Mouse (Mus musculus): ENCODE measurements around the gene Taok1. TPM values are rescaled to one million over a fixed set of nuclear protein-coding genes. Genes with fewer than 3 reads are reported as not detected.
A peak's percentile ranks its signal among the peaks of the same experiment; 100 is the strongest.

Taok1 gene
- polyA plus RNA-seq, 1 experiment from 2014 or later = 23.9 TPM

- ATAC-seq = no peak
- Histone ChIP-seq H3K27ac (no peak overlapping the region), H3K4me1 (replicated peaks) (peaks cover 53% of the 10 kb centered on the region), H3K9ac (replicated peaks) (peak overlapping the region; percentile 54), H3K36me3 (no peaks in the 10 kb centered on the region), H3K27me3 (peaks cover 25% of the 10 kb centered on the region), H3K4me2 (replicated peaks) (peak overlapping the region; percentile 70), H3K4me3 (replicated peaks) (peak overlapping the region; percentile 44), H3K9me3 (no peaks in the 10 kb centered on the region)
- 5% methylated on average over 19 of the region's 19 CpGs for WGBS
Observed at GRCm38 (mm10) chr11:77514281-77514831, 93.3 kb downstream of the Taok1 start.

- Histone ChIP-seq H3K27ac (no peak overlapping the region), H3K4me2 (replicated peaks) (peak overlapping the region; percentile 96), H3K27me3 (peaks cover 25% of the 10 kb centered on the region), H3K4me3 (replicated peaks) (peak overlapping the region; percentile 64), H3K9ac (replicated peaks) (no peak overlapping the region), H3K4me1 (replicated peaks) (peaks cover 49% of the 10 kb centered on the region), H3K36me3 (no peaks in the 10 kb centered on the region), H3K9me3 (no peaks in the 10 kb centered on the region)
- no peak for ATAC-seq
- WGBS = 9% methylated on average over 10 of the region's 10 CpGs
Observed at GRCm38 (mm10) chr11:77513811-77514170, 93.8 kb downstream of the Taok1 start.

- H3K4me2 ChIP-seq (replicated peaks) = peak overlapping the region; percentile 96
- ATAC-seq = peak; percentile 53
- peak overlapping the region; percentile 64 for H3K4me3 ChIP-seq (replicated peaks)
- peaks cover 54% of the 10 kb centered on the region for H3K4me1 ChIP-seq (replicated peaks)
- no peak overlapping the region for H3K27ac ChIP-seq
- peak overlapping the region; percentile 69 for H3K9ac ChIP-seq (replicated peaks)
- peaks cover 25% of the 10 kb centered on the region for H3K27me3 ChIP-seq
- H3K36me3 ChIP-seq = no peaks in the 10 kb centered on the region
- WGBS = under 1% methylated on average over 52 of the region's 84 CpGs
- H3K9me3 ChIP-seq = no peaks in the 10 kb centered on the region
Observed at GRCm38 (mm10) chr11:77512891-77513810, 94.5 kb downstream of the Taok1 start.

GRCm38 (mm10) chr11:77511336-77511735 is 96.3 kb downstream of the Taok1 start:
- ATAC-seq = no peak
- Histone ChIP-seq H3K4me2 (replicated peaks) (no peak overlapping the region), H3K27me3 (peaks cover 20% of the 10 kb centered on the region), H3K9ac (replicated peaks) (no peak overlapping the region), H3K4me1 (replicated peaks) (peaks cover 46% of the 10 kb centered on the region), H3K36me3 (peaks cover 16% of the 10 kb centered on the region), H3K27ac (no peak overlapping the region), H3K9me3 (no peaks in the 10 kb centered on the region), H3K4me3 (replicated peaks) (no peak overlapping the region)
- 79% methylated on average over 5 of the region's 5 CpGs for WGBS

GRCm38 (mm10) chr11:77508068-77509021 is 99.3 kb downstream of the Taok1 start:
- H3K9ac ChIP-seq (replicated peaks) = peak overlapping the region; percentile 60
- H3K36me3 ChIP-seq = peaks cover 46% of the 10 kb centered on the region
- H3K27ac ChIP-seq = no peak overlapping the region
- WGBS = 24% methylated on average over 49 of the region's 49 CpGs
- peaks cover 16% of the 10 kb centered on the region for H3K4me1 ChIP-seq (replicated peaks)
- H3K4me3 ChIP-seq (replicated peaks) = peak overlapping the region; percentile 28
- no peaks in the 10 kb centered on the region for H3K27me3 ChIP-seq
- H3K4me2 ChIP-seq (replicated peaks) = peak overlapping the region; percentile 61
- H3K9me3 ChIP-seq = no peaks in the 10 kb centered on the region
- ATAC-seq = peak; percentile 67

- H3K36me3 ChIP-seq = peaks cover 55% of the 10 kb centered on the region
Observed at GRCm38 (mm10) chr11:77507426-77507825, 100.2 kb downstream of the Taok1 start.

GRCm38 (mm10) chr11:77506941-77507340 is 100.7 kb downstream of the Taok1 start:
- WGBS = 85% methylated on average over 6 of the region's 6 CpGs
- H3K36me3 ChIP-seq = peaks cover 55% of the 10 kb centered on the region

More at GRCm38 (mm10) chr11:77507426-77507825, 100.2 kb downstream of the Taok1 start:
- Histone ChIP-seq H3K9ac (replicated peaks) (no peak overlapping the region), H3K4me2 (replicated peaks) (0 out of 2 replicates have a peak overlapping the region, but pooled peaks have one; percentile 61), H3K4me1 (replicated peaks) (peaks cover 10% of the 10 kb centered on the region), H3K4me3 (replicated peaks) (no peak overlapping the region), H3K9me3 (no peaks in the 10 kb centered on the region), H3K27ac (no peak overlapping the region), H3K27me3 (no peaks in the 10 kb centered on the region)
- WGBS = 73% methylated on average over 4 of the region's 4 CpGs
- ATAC-seq = peak; percentile 10; the same call in 1 of the 2 replicates

GRCm38 (mm10) chr11:77506273-77506672 is 101.3 kb downstream of the Taok1 start:
- no peaks in the 10 kb centered on the region for H3K27me3 ChIP-seq
- H3K4me1 ChIP-seq (replicated peaks) = peaks cover 7% of the 10 kb centered on the region
- no peaks in the 10 kb centered on the region for H3K9me3 ChIP-seq
- no peak overlapping the region for H3K27ac ChIP-seq
- no peak overlapping the region for H3K4me3 ChIP-seq (replicated peaks)
- no peak overlapping the region for H3K4me2 ChIP-seq (replicated peaks)
- no peak overlapping the region for H3K9ac ChIP-seq (replicated peaks)
- WGBS = 92% methylated on average over 14 of the region's 14 CpGs
- peaks cover 55% of the 10 kb centered on the region for H3K36me3 ChIP-seq
- no peak for ATAC-seq

More at GRCm38 (mm10) chr11:77506941-77507340, 100.7 kb downstream of the Taok1 start:
- ATAC-seq = no peak
- no peak overlapping the region for H3K27ac ChIP-seq
- no peak overlapping the region for H3K4me2 ChIP-seq (replicated peaks)
- no peak overlapping the region for H3K9ac ChIP-seq (replicated peaks)
- no peaks in the 10 kb centered on the region for H3K27me3 ChIP-seq
- no peaks in the 10 kb centered on the region for H3K9me3 ChIP-seq
- H3K4me3 ChIP-seq (replicated peaks) = no peak overlapping the region
- H3K4me1 ChIP-seq (replicated peaks) = peaks cover 7% of the 10 kb centered on the region

- peaks cover 62% of the 10 kb centered on the region for H3K36me3 ChIP-seq
- no peaks in the 10 kb centered on the region for H3K27me3 ChIP-seq
- H3K4me3 ChIP-seq (replicated peaks) = no peak overlapping the region
- no peak overlapping the region for H3K9ac ChIP-seq (replicated peaks)
- no peak overlapping the region for H3K4me2 ChIP-seq (replicated peaks)
- ATAC-seq = no peak
- WGBS = 89% methylated on average over 22 of the region's 22 CpGs
- no peak overlapping the region for H3K27ac ChIP-seq
- no peaks in the 10 kb centered on the region for H3K9me3 ChIP-seq
- H3K4me1 ChIP-seq (replicated peaks) = peaks cover 15% of the 10 kb centered on the region
Observed at GRCm38 (mm10) chr11:77505291-77505980, 102.2 kb downstream of the Taok1 start.

- Histone ChIP-seq H3K27me3 (no peaks in the 10 kb centered on the region), H3K9ac (replicated peaks) (no peak overlapping the region), H3K4me1 (replicated peaks) (peaks cover 21% of the 10 kb centered on the region), H3K4me3 (replicated peaks) (no peak overlapping the region), H3K9me3 (no peaks in the 10 kb centered on the region), H3K36me3 (peaks cover 73% of the 10 kb centered on the region), H3K4me2 (replicated peaks) (no peak overlapping the region), H3K27ac (no peak overlapping the region)
- WGBS = 97% methylated on average over 19 of the region's 19 CpGs
- ATAC-seq = no peak
Observed at GRCm38 (mm10) chr11:77504377-77504776, 103.2 kb downstream of the Taok1 start.

GRCm38 (mm10) chr11:77503511-77503910 is 104.1 kb downstream of the Taok1 start:
- 73% methylated on average over 3 of the region's 3 CpGs for WGBS
- Histone ChIP-seq H3K4me2 (replicated peaks) (no peak overlapping the region), H3K27me3 (no peaks in the 10 kb centered on the region), H3K9me3 (no peaks in the 10 kb centered on the region), H3K36me3 (peaks cover 80% of the 10 kb centered on the region), H3K4me3 (replicated peaks) (no peak overlapping the region), H3K27ac (no peak overlapping the region), H3K4me1 (replicated peaks) (peaks cover 25% of the 10 kb centered on the region), H3K9ac (replicated peaks) (no peak overlapping the region)
- no peak for ATAC-seq
